Mouse (Mus musculus): ENCODE measurements at regions not wholly inside any gene's neighbourhood (a gene's known extent, or its start where the extent isn't known, plus 50 kb on each side); places are given as distances from the start of the nearest gene placed in this dataset.

DNA sequence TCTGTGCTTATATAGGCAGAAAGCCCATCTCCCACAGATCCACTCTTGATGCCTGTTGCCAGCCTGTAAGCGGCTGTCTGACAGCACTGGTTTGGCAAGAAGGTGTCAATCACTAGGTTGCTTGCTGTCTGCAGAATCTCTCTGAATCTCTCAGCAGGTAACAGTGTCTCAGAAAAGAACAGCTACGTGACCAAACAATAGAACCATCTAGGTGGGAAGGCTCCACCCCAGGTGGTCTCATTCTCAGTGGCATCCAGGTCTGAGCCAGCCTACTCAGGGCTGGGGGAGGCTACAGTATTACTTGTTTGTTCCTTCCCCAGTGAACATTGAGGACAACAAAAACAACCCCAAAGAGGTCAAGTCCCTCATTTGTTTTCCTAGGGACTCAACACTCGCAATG lies 523.6 kb downstream of the Tox3 start:
- TF ChIP-seq CTCF (IDR thresholded peaks at IDR 0.05) (no peak), POLR2A (IDR thresholded peaks at IDR 0.05; ENCODE audit: insufficient read depth, low read depth, low read length) (no peak), EP300 (IDR thresholded peaks at IDR 0.05; ENCODE audit: insufficient read depth, low read depth, low read length) (no peak)
